In genomic region chr16:9121581-9121980, GRCm38 (mm10) we compare ENCODE assay signal across 16 mouse cellular contexts.
"Had no signal": no experiment of that assay in that cellular context is flagged by ENCODE, and none has a peak within 500 bp of the region (broad histone marks: within the 10 kb centered on the region; RNA-seq: fewer than 3 reads in every experiment).

No protein-coding gene starts in this region.

- ATAC-seq: lung, postnatal 0 days; midbrain, embryonic 13.5 days; midbrain, embryonic 15.5 days had no signal

- H3K4me2 ChIP-seq: lung, embryonic 15.5 days; midbrain, embryonic 11.5 days; midbrain, embryonic 13.5 days; midbrain, embryonic 15.5 days; neural tube, embryonic 12.5 days; stomach, embryonic 15.5 days had no signal

- H3K4me1 ChIP-seq: lung, embryonic 15.5 days; megakaryocyte, embryonic 14.5 days; midbrain, embryonic 15.5 days; neural tube, embryonic 12.5 days; stomach, embryonic 15.5 days had no signal

- H3K36me3 ChIP-seq: lung, embryonic 15.5 days; midbrain, embryonic 13.5 days; midbrain, embryonic 15.5 days; neural tube, embryonic 12.5 days; stomach, embryonic 15.5 days had no signal

- DNase-seq: lung, adult 2 months; lung, postnatal 14 days; lung, postnatal 36 days; right cerebral cortex, postnatal 14 days; thymus, adult 2 months; thymus, postnatal 36 days had no signal

- H3K9me3 ChIP-seq: lung, embryonic 15.5 days; megakaryocyte, embryonic 14.5 days; midbrain, embryonic 13.5 days; midbrain, embryonic 15.5 days; neural tube, embryonic 12.5 days; stomach, embryonic 15.5 days had no signal

- H3K9ac ChIP-seq: lung, embryonic 15.5 days; midbrain, embryonic 13.5 days; midbrain, embryonic 15.5 days; neural tube, embryonic 12.5 days; stomach, embryonic 15.5 days had no signal

- H3K27me3 ChIP-seq: lung, embryonic 15.5 days; megakaryocyte, embryonic 14.5 days; midbrain, embryonic 13.5 days; midbrain, embryonic 15.5 days; neural tube, embryonic 12.5 days; stomach, embryonic 15.5 days had no signal

- H3K27ac ChIP-seq: lung, embryonic 15.5 days; macrophage; midbrain, embryonic 13.5 days; midbrain, embryonic 15.5 days; neural tube, embryonic 12.5 days; stomach, embryonic 15.5 days; stomach, postnatal 0 days had no signal

- H3K4me3 ChIP-seq: lung, embryonic 15.5 days; megakaryocyte, embryonic 14.5 days; midbrain, embryonic 13.5 days; midbrain, embryonic 15.5 days; neural tube, embryonic 12.5 days; stomach, embryonic 15.5 days had no signal
